Mouse (Mus musculus) neural tube, embryonic 15.5 days (tissue): ENCODE data around the gene Gm853. TPM values are rescaled to one million over a fixed set of nuclear protein-coding genes. Genes with fewer than 3 reads are reported as not detected.

Source experiments
- ATAC-seq: fragments of 200-750 bp; cut with Nextera tagmentation; 2 replicates; pipeline ENCODE4 v1.8.0; 2017; ENCODE audit warnings: mild to moderate bottlenecking, moderate TSS enrichment, moderate library complexity; ENCODE audit not compliant: low FRiP score
- H3K27ac ChIP-seq: fragments of 300-500 bp; sonication (generic); replicated peaks from 2 replicates; pipeline ENCODE4 v1.5.1; 2015; ENCODE audit warnings: mild to moderate bottlenecking, inconsistent platforms
- H3K27me3 ChIP-seq: fragments of 300-500 bp; sonication (generic); replicated peaks from 2 replicates; pipeline ENCODE4 v1.6.1; 2015; ENCODE audit warnings: inconsistent platforms
- H3K36me3 ChIP-seq: fragments of 300-500 bp; sonication (generic); 2 replicates; pipeline ENCODE4 v1.6.1; 2015; ENCODE audit warnings: inconsistent platforms
- H3K4me1 ChIP-seq: fragments of 300-500 bp; sonication (generic); 2 replicates; pipeline ENCODE4 v1.6.1; 2015; ENCODE audit warnings: inconsistent platforms
- H3K4me2 ChIP-seq: fragments of 300-500 bp; sonication (generic); 2 replicates; pipeline ENCODE4 v1.6.1; 2015; ENCODE audit warnings: inconsistent platforms, mild to moderate bottlenecking, moderate library complexity
- H3K4me3 ChIP-seq: fragments of 300-500 bp; sonication (generic); replicated peaks from 2 replicates; pipeline ENCODE4 v1.5.1; 2015; ENCODE audit warnings: mild to moderate bottlenecking, inconsistent platforms
- H3K9ac ChIP-seq: fragments of 300-500 bp; sonication (generic); replicated peaks from 2 replicates; pipeline ENCODE4 v1.6.1; 2015; ENCODE audit warnings: mild to moderate bottlenecking, inconsistent platforms
- H3K9me3 ChIP-seq: fragments of 300-500 bp; sonication (generic); replicated peaks from 2 replicates; pipeline ENCODE4 v1.6.1; 2016; ENCODE audit warnings: inconsistent platforms
- WGBS: fragments of 180-500 bp; shearing (Covaris S2); methylation state at CpG from one replicate; pipeline ENCODE4 v1.1.7; 2015; ENCODE audit warnings: mixed read lengths; 5-methylcytosine and 5-hydroxymethylcytosine counted together
- polyA plus RNA-seq: library from polyadenylated mRNA; unstranded; fragments of >200 nt; fragmentation: Nextera tagmentation; extraction: Ambion mirVana; gene quantifications from 2 replicates; pipeline ENCODE4 v1.2.1, GENCODE M21; 2015

The Gm853 gene
- polyA plus RNA-seq, 1 experiment from 2014 or later, result not detected

DNA sequence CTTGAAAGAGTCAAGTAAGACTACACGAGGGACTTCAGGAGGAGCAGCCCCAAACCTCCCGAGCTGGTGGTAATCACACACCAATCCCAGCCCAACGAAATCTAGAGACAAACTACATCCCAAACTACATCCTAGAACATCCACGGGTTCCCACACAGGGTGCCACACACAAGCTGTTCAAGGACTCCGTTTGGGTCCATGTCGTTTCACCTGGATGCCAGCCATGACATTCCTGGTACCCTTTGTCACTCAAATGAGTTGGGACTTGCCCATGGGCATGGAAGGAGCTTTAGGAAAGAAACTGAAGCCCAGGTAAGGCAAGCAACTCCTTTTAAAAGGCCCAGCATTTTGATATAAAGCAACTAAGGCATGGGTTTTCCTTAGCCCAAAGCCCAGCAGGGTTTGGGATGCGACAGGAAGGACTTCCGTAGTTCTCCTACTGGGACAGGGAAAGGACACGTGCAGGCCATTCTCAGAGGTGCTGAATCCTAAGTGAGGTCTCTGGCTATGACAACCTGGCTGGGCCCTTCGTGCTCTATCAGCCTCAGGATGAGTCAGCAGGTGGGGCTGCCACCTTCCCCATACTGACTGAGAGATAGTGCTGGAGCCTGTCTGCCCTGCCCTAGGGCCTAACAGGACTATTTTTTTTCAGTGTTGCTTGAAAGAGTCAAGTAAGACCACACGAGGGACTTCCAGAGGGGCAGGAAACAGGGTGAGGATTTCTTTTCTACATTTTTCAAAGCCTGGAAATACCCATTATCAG is 49.0 kb downstream of the Gm853 start:
- 74% methylated on average over 11 of the region's 11 CpGs for WGBS
- no peak for ATAC-seq
- H3K27me3 ChIP-seq, result peaks cover 27% of the 10 kb centered on the region
- H3K9me3 ChIP-seq, result no peaks in the 10 kb centered on the region
- no peak overlapping the region for H3K9ac ChIP-seq
- no peak overlapping the region for H3K4me3 ChIP-seq
- peaks cover 23% of the 10 kb centered on the region for H3K4me1 ChIP-seq
- no peaks in the 10 kb centered on the region for H3K36me3 ChIP-seq
- no peak overlapping the region for H3K27ac ChIP-seq
- no peak overlapping the region for H3K4me2 ChIP-seq

GRCm38 (mm10) chr4:130171951-130172765 is 50.0 kb downstream of the Gm853 start:
- Histone ChIP-seq H3K27ac (no peak overlapping the region), H3K4me3 (no peak overlapping the region), H3K9ac (no peak overlapping the region), H3K4me2 (no peak overlapping the region), H3K36me3 (no peaks in the 10 kb centered on the region), H3K27me3 (peaks cover 27% of the 10 kb centered on the region), H3K4me1 (peaks cover 33% of the 10 kb centered on the region), H3K9me3 (no peaks in the 10 kb centered on the region)
- WGBS, result 75% methylated on average over 11 of the region's 11 CpGs
- no peak for ATAC-seq

GRCm38 (mm10) chr4:130170362-130170761 is 51.8 kb downstream of the Gm853 start:
- no peak for ATAC-seq
- H3K4me2 ChIP-seq, result no peak overlapping the region
- H3K27me3 ChIP-seq, result peaks cover 25% of the 10 kb centered on the region
- H3K27ac ChIP-seq, result no peak overlapping the region
- peaks cover 30% of the 10 kb centered on the region for H3K4me1 ChIP-seq
- 87% methylated on average over 4 of the region's 4 CpGs for WGBS
- no peaks in the 10 kb centered on the region for H3K36me3 ChIP-seq
- H3K4me3 ChIP-seq, result no peak overlapping the region
- no peak overlapping the region for H3K9ac ChIP-seq
- no peaks in the 10 kb centered on the region for H3K9me3 ChIP-seq

DNA sequence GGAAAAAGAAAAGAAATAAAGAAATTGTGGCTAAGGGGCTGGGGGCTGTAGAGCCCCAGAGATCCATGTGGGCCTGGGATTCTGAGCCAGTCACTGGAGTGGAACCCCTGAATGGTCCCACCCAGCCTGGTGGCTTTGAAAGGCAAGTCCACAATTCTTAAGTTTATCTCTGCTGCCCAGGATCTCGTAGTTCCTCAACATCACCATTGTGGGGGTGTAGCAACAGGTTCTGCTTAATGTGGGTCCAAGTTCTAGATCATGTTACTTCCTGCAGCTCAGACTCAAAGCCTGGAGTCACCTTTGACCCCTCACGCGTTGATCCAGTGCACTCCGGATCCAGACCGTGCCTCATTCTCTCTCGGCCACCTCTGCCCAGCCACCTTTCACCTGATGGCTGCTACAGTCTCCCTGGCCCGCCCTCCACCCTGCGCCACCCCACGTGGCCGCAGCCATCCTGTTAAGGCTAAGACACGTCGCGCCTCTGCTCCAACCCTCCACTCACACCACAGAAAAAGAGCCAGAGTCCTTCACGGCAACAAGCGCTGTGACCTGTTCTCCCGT is 52.7 kb downstream of the Gm853 start:
- no peaks in the 10 kb centered on the region for H3K36me3 ChIP-seq
- WGBS, result 90% methylated on average over 16 of the region's 16 CpGs
- H3K4me3 ChIP-seq, result no peak overlapping the region
- H3K27ac ChIP-seq, result no peak overlapping the region
- no peak overlapping the region for H3K4me2 ChIP-seq
- peaks cover 22% of the 10 kb centered on the region for H3K4me1 ChIP-seq
- no peak for ATAC-seq
- H3K9me3 ChIP-seq, result no peaks in the 10 kb centered on the region
- H3K27me3 ChIP-seq, result peaks cover 24% of the 10 kb centered on the region
- H3K9ac ChIP-seq, result no peak overlapping the region

GRCm38 (mm10) chr4:130168280-130169183 is 53.7 kb downstream of the Gm853 start:
- WGBS, result 38% methylated on average over 16 of the region's 16 CpGs
- ATAC-seq, result no peak
- Histone ChIP-seq H3K4me3 (no peak overlapping the region), H3K27ac (no peak overlapping the region), H3K9ac (no peak overlapping the region), H3K4me2 (peak overlapping the region; percentile 38), H3K9me3 (no peaks in the 10 kb centered on the region), H3K36me3 (no peaks in the 10 kb centered on the region), H3K4me1 (peaks cover 17% of the 10 kb centered on the region), H3K27me3 (peaks cover 25% of the 10 kb centered on the region)

DNA sequence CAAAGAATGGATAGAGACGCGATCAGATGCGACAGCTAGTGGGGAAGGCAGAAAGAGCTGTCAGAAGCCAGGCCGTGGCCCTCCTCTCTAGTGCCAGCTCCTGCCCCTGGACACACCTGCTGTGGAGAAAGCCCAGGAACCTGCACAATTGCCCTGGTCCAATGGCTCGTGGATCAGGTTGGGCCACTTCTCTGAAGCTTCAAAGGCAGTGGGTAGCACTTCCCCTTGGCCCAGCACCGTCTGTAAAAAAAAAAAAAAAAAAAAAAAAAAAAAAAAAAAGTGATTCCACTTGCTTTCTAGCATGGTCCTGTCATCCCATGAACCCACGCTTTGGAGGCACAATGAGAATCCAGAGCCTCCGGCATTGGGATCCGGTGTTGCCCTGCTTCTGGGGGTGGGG is 54.4 kb downstream of the Gm853 start:
- no peak overlapping the region for H3K9ac ChIP-seq

GRCm38 (mm10) chr4:130167321-130167720 is 54.9 kb downstream of the Gm853 start:
- 55% methylated on average over 22 of the region's 22 CpGs for WGBS
- H3K9me3 ChIP-seq, result no peaks in the 10 kb centered on the region
- ATAC-seq, result no peak
- peaks cover 30% of the 10 kb centered on the region for H3K27me3 ChIP-seq
- peak overlapping the region; percentile 38 for H3K4me2 ChIP-seq
- no peaks in the 10 kb centered on the region for H3K36me3 ChIP-seq
- H3K9ac ChIP-seq, result no peak overlapping the region
- H3K27ac ChIP-seq, result no peak overlapping the region
- H3K4me3 ChIP-seq, result no peak overlapping the region; the same call in 1 of the 2 replicates
- peaks cover 24% of the 10 kb centered on the region for H3K4me1 ChIP-seq

More for the DNA sequence above, 54.4 kb downstream of the Gm853 start:
- Histone ChIP-seq H3K4me2 (peak overlapping the region; percentile 38), H3K36me3 (no peaks in the 10 kb centered on the region), H3K9me3 (no peaks in the 10 kb centered on the region), H3K27me3 (peaks cover 26% of the 10 kb centered on the region), H3K27ac (no peak overlapping the region), H3K4me3 (no peak overlapping the region; the same call in 1 of the 2 replicates), H3K4me1 (peaks cover 24% of the 10 kb centered on the region)
- WGBS, result 54% methylated on average over 9 of the region's 9 CpGs
- no peak for ATAC-seq

GRCm38 (mm10) chr4:130166592-130166991 is 55.6 kb downstream of the Gm853 start:
- Histone ChIP-seq H3K27me3 (peaks cover 35% of the 10 kb centered on the region), H3K9ac (no peak overlapping the region), H3K4me1 (peaks cover 24% of the 10 kb centered on the region), H3K4me2 (no peak overlapping the region), H3K27ac (no peak overlapping the region), H3K36me3 (no peaks in the 10 kb centered on the region), H3K4me3 (no peak overlapping the region), H3K9me3 (no peaks in the 10 kb centered on the region)
- ATAC-seq, result no peak
- 75% methylated on average over 8 of the region's 8 CpGs for WGBS

DNA sequence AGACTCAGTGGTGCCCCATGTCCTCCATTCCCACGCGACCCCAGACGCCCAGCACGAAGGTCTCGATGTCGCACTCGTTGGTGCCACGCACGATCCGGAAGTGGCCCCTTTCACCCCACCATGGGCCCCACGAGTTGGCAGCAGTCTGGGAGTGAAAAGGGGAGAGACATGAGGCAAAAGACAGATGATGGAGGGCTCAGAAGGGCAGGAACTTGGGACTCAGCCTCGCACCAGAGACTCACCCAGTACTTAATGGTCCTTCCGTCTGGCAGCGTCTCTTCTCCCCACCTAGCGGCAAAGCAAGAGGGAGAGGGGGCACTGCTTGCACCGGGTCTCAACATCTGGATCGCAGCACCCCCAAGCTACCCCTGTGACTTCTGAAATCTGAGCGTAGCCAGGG is 56.1 kb downstream of the Gm853 start:
- ATAC-seq, result no peak
- 83% methylated on average over 18 of the region's 18 CpGs for WGBS
- H3K36me3 ChIP-seq, result no peaks in the 10 kb centered on the region
- H3K27me3 ChIP-seq, result peaks cover 39% of the 10 kb centered on the region
- no peak overlapping the region for H3K4me2 ChIP-seq
- H3K9me3 ChIP-seq, result no peaks in the 10 kb centered on the region
- peaks cover 24% of the 10 kb centered on the region for H3K4me1 ChIP-seq
- H3K4me3 ChIP-seq, result no peak overlapping the region
- H3K27ac ChIP-seq, result no peak overlapping the region
- no peak overlapping the region for H3K9ac ChIP-seq

GRCm38 (mm10) chr4:130164121-130164520 is 58.1 kb downstream of the Gm853 start:
- 72% methylated on average over 6 of the region's 6 CpGs for WGBS
- no peak overlapping the region for H3K4me2 ChIP-seq
- no peaks in the 10 kb centered on the region for H3K9me3 ChIP-seq
- no peak overlapping the region for H3K4me3 ChIP-seq
- H3K36me3 ChIP-seq, result no peaks in the 10 kb centered on the region
- H3K27ac ChIP-seq, result no peak overlapping the region
- H3K4me1 ChIP-seq, result peaks cover 24% of the 10 kb centered on the region
- no peak overlapping the region for H3K9ac ChIP-seq
- H3K27me3 ChIP-seq, result peaks cover 39% of the 10 kb centered on the region
- ATAC-seq, result no peak

DNA sequence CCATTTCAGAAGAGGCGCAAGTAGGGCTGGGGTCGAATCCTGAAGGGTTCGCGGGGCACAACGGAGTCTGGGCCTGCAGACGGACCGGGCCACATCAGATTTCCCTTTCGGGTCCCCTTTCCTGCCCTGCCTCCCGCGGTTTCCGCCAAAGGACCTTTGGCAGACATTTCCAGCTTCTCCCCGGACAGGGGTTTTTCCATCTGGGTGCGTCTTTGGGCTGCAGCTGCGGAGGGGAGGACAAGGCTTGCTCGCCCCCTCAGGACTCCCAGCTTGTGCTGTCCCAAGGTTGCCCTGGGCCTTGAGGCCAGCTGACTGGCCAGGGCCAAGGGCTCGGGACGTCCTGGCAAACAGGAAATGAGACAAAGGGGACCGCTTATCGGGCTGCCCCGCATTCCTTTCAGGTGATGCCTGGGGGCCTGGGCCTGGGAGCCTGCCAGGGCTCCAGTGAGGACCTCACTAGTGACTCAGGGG is 58.8 kb downstream of the Gm853 start:
- Histone ChIP-seq H3K4me3 (0 out of 2 replicates have a peak overlapping the region, but pooled peaks have one; percentile 5), H3K9me3 (no peaks in the 10 kb centered on the region), H3K27ac (no peak overlapping the region), H3K27me3 (peaks cover 39% of the 10 kb centered on the region), H3K9ac (no peak overlapping the region), H3K4me2 (peak overlapping the region; percentile 28), H3K4me1 (peaks cover 21% of the 10 kb centered on the region), H3K36me3 (no peaks in the 10 kb centered on the region)
- WGBS, result 16% methylated on average over 19 of the region's 20 CpGs
- no peak for ATAC-seq
